In genomic region chr6:49410830-49411229, GRCm38 (mm10) we compare ENCODE assay signal across 19 mouse cellular contexts. TPM values are rescaled to one million over a fixed set of nuclear protein-coding genes. Genes with fewer than 3 reads are reported as not detected.
"Had no signal": no experiment of that assay in that cellular context is flagged by ENCODE, and none has a peak within 500 bp of the region (broad histone marks: within the 10 kb centered on the region; RNA-seq: fewer than 3 reads in every experiment).

No protein-coding gene starts in this region.

- H3K4me1 ChIP-seq: limb, embryonic 12.5 days; liver, embryonic 15.5 days; midbrain, embryonic 13.5 days; neural tube, embryonic 12.5 days had no signal

- H3K36me3 ChIP-seq: limb, embryonic 12.5 days; liver, embryonic 15.5 days; midbrain, embryonic 13.5 days; neural tube, embryonic 12.5 days had no signal

- H3K4me2 ChIP-seq: limb, embryonic 12.5 days; liver, embryonic 11.5 days; liver, embryonic 15.5 days; midbrain, embryonic 13.5 days; neural tube, embryonic 12.5 days had no signal

- H3K27me3 ChIP-seq: limb, embryonic 12.5 days; liver, embryonic 15.5 days; midbrain, embryonic 13.5 days; neural tube, embryonic 12.5 days had no signal

- H3K27ac ChIP-seq: kidney, postnatal 0 days; layer of hippocampus, adult 2 months; limb, embryonic 12.5 days; liver, embryonic 15.5 days; midbrain, embryonic 13.5 days; neural tube, embryonic 12.5 days had no signal

- H3K4me3 ChIP-seq: layer of hippocampus, adult 2 months; limb, embryonic 12.5 days; liver, embryonic 15.5 days; midbrain, embryonic 13.5 days; neural tube, embryonic 12.5 days had no signal

- H3K9me3 ChIP-seq: limb, embryonic 12.5 days; liver, embryonic 15.5 days; midbrain, embryonic 13.5 days; neural tube, embryonic 12.5 days had no signal

- H3K9ac ChIP-seq: limb, embryonic 12.5 days; liver, embryonic 15.5 days; midbrain, embryonic 13.5 days; neural tube, embryonic 12.5 days had no signal

- DNase-seq: kidney, adult 18-20 months; lung, adult 2 months; lung, postnatal 36 days; right cerebral cortex, postnatal 4 days; spleen, adult 18-20 months; thymus, adult 2 months; thymus, postnatal 25 days had no signal

- ATAC-seq: lung, postnatal 0 days; midbrain, embryonic 13.5 days had no signal

RNA-seq across cellular contexts. Expression of gene Stk31, which starts 15.4 kb away (rescaled TPM):
- total RNA-seq: megakaryocyte progenitor cell, adult 5-6 weeks; monocyte, adult 5-6 weeks had no signal
- polyA plus RNA-seq: kidney, postnatal 0 days; limb, embryonic 12.5 days; lung, adult 2 months; lung, postnatal 0 days; midbrain, embryonic 13.5 days; neural tube, embryonic 12.5 days; stomach, embryonic 14.5 days; thymus, adult 2 months; urinary bladder, adult 2 months had no signal

RNA-seq across cellular contexts. Expression of gene Fam221a, which starts 43.3 kb away (rescaled TPM):
- total RNA-seq: monocyte, adult 5-6 weeks had no signal
